Mouse (Mus musculus) liver (tissue): ENCODE data around the gene Anapc10.
"Not testable (repeated sequence)": the region's sequence is repeated elsewhere in the genome, so short reads cannot be mapped to it uniquely, and the experiment has no call there.

Experiments
- DNase-seq: peaks from one replicate; pipeline ENCODE4 v3.0.0-alpha.2; 2020; ENCODE audit warnings: mixed read lengths

Anapc10 gene

GRCm38 (mm10) chr8:79711064-79711961 is at the start of gene Anapc10, which contains the start of gene Abce1:
TSS of gene Anapc10 (plus strand) at chr8:79711820.
TSS of gene Abce1 (minus strand) at chr8:79711740.
- DNase-seq, result peak; percentile 98

DNA sequence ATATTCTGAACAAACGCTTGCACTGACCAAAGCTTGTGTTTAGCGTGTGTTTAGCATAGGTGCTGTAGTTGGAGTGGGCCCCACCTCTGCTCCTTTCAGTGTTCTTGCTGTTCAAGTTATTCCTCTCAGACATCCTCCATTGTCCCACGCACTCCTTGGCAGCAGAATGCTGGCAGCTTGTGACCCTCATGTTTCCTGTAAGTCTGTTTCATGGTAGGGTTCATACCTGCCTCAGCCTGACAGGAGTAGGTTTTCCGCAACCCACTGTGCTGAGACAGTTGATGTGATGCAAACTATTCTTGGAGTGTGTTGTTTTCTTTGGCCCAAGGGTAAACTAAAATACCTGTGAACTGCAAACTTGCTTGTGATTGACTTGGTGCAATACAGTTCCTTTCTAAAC is 35.2 kb upstream of the Anapc10 start:
- no peak for DNase-seq

GRCm38 (mm10) chr8:79679005-79679404 is 32.6 kb upstream of the Anapc10 start:
- DNase-seq, result no peak

GRCm38 (mm10) chr8:79680083-79680482 is 31.5 kb upstream of the Anapc10 start:
- DNase-seq, result not testable (repeated sequence)

- DNase-seq, result peak; percentile 42
Observed at GRCm38 (mm10) chr8:79680555-79680954, 31.1 kb upstream of the Anapc10 start.

DNA sequence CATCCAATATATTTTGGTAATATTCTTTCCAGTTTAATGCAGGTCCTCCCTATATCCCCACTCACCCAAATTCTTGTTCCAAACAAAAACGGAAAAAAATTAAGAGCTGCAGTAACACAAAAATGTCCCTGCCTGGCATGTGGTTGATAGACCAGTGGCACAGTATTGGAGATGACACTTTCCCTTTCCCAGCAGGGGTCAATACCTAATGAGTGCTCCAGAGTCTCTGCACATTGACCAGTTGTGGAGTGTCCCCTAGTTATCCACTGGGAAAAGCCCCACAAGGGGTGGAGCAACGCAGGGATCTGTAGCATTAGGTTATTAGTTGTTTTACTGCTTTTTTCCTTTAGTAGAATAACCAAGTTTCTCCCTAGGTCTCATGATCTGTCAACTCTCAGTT is 30.7 kb upstream of the Anapc10 start:
- DNase-seq, result no peak

DNA sequence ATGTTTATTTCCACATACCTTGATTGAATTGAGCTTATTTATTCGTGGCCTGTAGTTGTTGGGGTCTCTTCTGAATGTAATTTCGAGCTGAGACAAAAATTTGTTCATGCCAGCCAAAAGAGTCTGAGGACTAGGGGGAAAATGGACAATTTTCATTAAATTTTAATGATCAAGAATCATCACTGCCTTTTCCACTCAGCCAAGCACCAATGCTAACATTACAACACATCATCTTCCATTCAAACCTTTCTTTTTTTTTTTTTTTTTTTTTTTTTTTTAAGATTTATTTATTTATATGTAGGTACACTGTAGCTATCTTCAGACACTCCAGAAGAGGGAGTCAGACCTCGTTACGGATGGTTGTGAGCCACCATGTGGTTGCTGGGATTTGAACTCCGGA is 25.7 kb upstream of the Anapc10 start:
- not testable (repeated sequence) for DNase-seq

- no peak for DNase-seq
Observed at GRCm38 (mm10) chr8:79692531-79692930, 19.1 kb upstream of the Anapc10 start.

DNA sequence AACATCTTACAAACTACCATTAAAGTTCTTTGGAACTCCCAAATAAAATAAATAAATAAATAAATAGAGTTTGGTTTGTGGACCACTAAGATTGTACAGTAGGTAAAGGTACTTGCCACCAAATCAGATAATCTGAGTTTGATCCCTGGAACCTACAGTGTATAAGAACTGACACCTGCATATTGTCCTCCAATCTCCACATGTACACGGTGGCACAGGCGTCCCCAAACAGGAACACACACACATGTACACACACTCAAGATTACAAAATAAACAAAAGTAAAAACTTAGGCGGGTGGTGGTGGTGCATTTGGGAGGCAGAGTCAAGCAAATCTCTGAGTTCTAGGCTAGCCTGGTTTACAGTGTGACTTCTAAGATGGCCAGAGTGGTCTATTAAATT is 4.9 kb upstream of the Anapc10 start:
- no peak for DNase-seq

GRCm38 (mm10) chr8:79712676-79713075 is 1.1 kb downstream of the Anapc10 start:
- DNase-seq, result no peak

DNA sequence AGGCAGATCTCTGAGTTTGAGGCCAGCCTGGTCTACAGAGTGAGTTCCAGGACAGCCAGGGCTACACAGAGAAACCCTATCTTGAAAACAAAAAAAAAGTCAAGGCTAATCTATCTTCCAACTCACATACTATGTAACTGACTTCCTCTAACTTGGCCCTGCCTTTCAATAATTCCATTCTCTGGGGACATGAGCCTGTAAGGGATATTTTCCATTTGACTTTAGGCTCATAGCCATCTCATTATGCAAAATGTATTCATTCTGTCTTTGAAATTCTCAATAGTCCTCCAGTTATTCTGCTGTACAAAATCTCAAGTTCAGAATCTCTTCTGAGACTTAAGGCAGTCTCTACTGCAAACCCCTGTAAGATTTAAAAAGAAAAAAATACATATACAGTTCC is 9.9 kb downstream of the Anapc10 start:
- no peak for DNase-seq

DNA sequence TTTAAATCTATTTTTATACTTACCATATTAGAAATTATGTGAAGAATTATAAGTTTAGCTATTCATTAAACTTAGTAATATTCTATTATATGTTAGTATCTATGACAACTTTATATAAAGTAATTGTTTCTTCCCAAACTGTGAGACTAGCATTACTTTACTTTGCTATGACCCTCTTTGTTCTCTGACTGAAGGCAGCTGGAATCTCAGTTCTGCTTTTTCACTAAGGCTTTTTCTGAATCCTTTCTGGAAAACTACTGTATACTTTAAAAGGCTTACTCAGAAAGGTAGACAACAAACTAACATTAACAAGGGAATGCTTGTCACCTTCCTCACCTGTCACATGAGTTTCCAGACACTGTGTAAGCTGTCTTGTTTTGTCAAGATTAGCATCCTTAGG is 11.7 kb downstream of the Anapc10 start:
- DNase-seq, result no peak

DNA sequence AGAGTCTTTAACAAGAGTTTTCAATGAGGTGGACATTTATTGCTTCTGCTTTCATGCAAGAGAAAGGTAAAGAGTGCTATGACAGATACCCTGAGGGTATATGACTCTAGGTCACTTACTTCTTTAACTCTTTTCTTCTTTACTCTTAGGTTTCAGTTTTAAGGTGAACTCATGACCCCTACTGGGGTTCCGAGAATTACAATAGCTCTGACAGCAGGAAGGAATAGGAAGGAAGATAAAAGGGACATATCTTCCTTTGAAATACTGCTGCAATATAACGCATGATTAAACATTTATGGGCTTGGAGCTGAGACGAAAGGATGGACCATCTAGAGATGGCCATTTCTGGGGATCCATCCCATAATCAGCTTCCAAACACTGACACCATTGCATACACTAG is 13.0 kb downstream of the Anapc10 start:
- DNase-seq, result no peak

DNA sequence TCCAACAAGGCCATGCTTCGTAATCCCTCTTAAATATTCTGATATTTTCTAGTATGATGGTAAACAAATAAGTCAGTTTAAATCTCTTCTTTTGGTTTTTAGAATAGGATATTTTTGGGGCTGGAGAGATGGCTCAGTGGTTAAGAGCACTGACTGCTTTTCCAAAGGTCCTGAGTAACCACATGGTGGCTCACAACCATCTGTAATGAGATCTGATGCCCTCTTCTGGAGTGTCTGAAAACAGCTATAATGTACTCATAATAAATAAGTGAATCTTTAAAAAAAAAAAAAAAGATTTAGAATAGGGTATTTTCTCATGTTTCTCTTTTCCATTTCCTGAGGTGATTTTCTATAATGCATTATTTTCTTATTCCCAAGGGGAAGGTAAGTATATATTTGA is 16.3 kb downstream of the Anapc10 start:
- DNase-seq, result no peak

GRCm38 (mm10) chr8:79734304-79734703 is 22.7 kb downstream of the Anapc10 start:
- DNase-seq, result no peak

DNA sequence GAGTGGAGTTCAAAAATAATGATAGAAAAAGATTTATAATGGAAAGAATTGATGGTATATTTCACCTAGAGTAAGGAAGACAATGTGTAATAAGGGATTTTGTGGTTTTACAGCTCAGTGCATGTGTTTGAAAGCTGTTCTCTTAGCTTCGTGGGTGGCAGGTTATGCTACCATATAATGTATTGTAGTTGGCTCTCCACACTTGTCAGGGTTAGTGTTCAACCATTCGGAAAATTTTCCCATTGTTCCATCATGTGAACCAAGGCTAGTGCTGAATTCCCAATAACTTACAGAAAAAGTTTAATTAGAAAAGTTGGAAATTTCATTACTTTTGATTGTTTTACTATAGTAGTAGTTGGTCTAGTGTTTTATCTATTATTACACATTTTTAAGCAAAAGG is 36.6 kb downstream of the Anapc10 start:
- no peak for DNase-seq

- DNase-seq, result no peak
Observed at GRCm38 (mm10) chr8:79748591-79748990, 37.0 kb downstream of the Anapc10 start.

- DNase-seq, result no peak
Observed at GRCm38 (mm10) chr8:79750305-79750704, 38.7 kb downstream of the Anapc10 start.

- DNase-seq, result not testable (repeated sequence)
Observed at GRCm38 (mm10) chr8:79794873-79795272, 83.3 kb downstream of the Anapc10 start.

DNA sequence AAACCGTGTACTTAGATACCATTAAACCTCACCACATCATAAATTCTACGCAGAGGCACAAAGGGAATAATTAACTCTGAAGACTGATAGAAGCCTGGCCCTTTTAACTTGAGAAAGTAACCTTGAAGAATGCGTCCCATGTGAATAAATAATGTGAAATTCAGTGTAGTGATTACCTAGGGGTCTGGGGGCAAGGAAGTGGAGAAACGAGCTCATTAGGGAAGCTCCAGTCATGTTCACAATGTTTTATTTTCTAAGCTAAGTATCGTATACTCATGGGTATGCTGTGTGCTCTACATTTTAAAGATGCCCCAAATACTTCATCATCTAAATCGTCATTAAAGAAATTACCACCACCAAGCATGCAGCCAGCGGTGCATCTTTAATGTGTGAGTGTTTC is 85.1 kb downstream of the Anapc10 start:
- no peak for DNase-seq

GRCm38 (mm10) chr8:79804499-79804898 is 92.9 kb downstream of the Anapc10 start:
- DNase-seq, result no peak

DNA sequence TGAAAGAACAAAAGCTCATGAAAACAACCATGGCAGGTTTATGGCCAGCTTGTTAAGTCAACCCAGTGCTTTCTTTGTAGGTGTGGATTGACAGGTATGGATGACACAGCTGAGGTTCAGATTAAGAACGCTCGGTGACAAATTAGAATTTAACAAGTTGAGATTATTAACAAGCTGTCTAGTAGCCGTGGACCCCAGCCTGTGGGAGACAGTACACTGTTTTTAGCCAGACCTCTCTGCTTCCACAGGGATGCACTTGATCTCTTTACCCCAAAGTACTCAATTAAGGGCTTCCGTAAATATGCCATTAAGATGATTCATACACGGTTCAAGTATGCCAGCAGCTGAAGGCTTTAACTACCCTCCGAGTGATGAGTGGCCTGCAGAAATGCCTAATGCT is 95.4 kb downstream of the Anapc10 start:
- DNase-seq, result no peak

GRCm38 (mm10) chr8:79826534-79826933 is 114.9 kb downstream of the Anapc10 start:
- no peak for DNase-seq
